Mouse (Mus musculus): Measurements from ENCODE around the gene Hrasls5.

The Hrasls5 gene

DNA sequence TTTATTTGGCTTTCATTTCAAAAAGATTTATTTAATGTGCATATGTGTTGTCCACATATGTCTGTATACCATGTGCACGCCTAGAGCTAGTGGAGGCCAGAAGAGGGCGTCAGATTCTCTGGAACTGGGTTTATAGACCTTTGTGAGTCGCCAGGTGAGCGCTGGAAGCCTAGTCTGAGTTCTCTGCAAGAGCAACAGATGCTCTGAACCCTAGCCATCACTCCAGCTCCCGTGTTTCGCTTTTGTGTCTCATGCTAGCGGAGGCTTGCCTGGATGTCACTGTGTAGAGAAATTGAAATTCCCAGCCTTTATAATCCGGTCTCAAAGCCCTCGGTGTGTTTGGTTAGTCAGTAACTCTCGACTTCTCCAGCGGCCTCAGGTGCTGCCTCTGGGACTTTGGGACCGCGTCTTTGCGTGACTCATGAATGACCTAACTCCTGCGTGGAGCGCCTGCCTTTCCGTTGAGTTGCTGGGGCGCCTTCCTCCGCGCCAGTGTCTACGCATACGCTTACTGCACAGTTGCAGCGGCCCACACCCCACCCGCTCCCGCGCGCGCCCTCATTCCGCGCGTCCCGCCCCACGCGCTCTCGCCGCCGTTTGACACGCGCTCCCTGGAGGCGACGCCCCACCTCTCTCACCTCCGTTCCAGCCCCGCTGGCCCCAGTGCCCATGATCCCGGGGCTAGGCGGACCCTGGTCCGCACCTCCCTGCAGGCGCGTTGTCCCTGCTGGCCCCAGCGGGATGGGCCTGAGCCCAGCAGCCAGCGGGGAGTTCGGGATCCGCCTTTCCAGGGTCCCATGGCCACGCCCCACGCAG, at the start of gene Hrasls5:
Gene Hrasls5 (plus strand): TSS at position 600 of the 816 bp plus-strand sequence.
- peak; percentile 35 for DNase-seq

DNA sequence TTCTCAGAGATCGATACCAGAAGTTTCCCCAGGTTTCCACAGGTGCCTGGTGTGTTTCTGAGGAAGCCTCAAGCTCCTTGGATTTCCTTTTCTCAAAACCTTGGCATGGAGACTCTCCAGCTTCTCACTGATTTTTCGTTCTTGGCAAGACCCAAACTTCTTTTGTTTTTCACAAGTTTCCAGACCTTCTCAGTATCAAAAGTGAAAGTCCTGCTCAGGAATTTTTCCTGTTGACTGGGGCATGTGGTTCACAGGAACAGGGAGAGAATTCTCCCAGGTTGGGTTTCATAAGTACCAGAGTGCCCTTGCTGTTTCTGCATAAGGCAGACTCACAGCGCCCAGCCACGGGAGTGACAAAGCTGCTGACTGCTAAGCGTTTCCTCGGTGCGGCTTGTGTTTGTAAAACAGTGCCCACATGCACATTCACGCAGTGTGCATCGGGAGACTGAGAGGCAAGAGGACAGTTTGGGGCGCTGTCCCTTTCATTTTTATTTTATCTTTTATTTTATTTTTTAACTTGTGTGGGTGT, 49.7 kb upstream of the Hrasls5 start:
- no peak for DNase-seq

- DNase-seq: no peak
These were observed 48.7 kb upstream of the Hrasls5 start for GRCm38 (mm10) chr19:7563676-7564075.

GRCm38 (mm10) chr19:7564457-7564856, 47.9 kb upstream of the Hrasls5 start:
- no peak for DNase-seq

DNA sequence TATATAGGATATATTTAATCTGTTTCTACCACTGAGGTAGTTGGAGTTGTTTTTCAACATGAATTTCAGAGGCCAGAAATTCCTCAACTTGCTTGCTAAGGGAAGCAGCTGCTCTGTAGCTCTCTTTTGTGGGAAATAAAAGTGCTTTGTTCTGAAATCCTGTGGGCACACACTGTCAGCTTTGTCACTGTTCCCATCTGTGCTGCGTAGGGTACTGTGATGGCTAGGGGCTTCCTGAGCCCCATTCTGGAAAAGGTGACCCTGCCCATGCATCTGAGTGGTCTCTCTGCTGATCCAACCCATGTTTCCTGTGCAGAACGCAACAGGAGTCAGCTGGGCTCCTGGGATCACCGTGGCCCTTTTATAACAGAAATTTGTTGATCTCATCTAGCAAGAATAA, 45.5 kb upstream of the Hrasls5 start:
- peak; percentile 75 for DNase-seq

DNA sequence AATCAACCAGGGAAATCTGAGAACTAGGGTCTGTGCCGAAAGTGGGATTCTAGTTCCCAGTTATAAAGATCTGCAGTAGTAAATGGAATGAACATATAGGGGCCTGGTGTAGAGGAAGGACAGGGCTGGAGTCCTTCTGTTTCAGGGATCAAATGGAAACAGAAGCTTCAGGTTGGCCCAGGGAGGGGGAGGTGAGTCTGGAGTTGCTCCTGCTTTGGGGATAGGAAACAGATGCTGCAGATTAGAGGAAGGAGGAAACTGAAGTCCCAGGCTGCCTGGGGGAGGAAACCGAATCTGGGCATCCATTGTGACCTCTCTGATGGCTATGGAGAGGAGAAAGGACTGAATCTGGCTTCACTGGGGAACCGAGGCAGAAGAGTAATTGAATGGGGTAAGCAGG, 44.0 kb upstream of the Hrasls5 start:
- DNase-seq: no peak

GRCm38 (mm10) chr19:7569650-7570049, 42.7 kb upstream of the Hrasls5 start:
- no peak for DNase-seq

DNA sequence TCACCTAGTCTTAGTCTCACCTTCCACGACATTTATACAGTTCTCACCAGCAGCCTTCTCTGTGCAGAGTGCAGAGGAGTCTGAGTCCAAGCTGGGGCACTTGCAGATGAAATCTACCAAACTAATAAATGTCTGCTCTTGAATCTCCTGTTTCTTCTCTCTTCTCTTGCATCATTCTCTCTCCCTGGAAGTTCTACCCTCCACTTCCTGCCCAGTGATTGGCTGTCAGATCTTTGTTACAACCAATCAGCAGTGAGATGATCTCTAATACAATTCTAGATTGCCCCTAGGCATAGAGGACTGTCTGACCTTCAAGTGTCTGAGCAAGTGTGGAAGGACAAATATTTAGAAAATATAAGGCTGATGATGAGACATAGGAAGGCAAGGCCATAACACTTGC, 36.2 kb upstream of the Hrasls5 start:
- no peak for DNase-seq

- no peak for DNase-seq
These were observed 34.6 kb upstream of the Hrasls5 start for GRCm38 (mm10) chr19:7577710-7578109.

- DNase-seq: no peak
These were observed 31.3 kb upstream of the Hrasls5 start for GRCm38 (mm10) chr19:7581042-7581441.

DNA sequence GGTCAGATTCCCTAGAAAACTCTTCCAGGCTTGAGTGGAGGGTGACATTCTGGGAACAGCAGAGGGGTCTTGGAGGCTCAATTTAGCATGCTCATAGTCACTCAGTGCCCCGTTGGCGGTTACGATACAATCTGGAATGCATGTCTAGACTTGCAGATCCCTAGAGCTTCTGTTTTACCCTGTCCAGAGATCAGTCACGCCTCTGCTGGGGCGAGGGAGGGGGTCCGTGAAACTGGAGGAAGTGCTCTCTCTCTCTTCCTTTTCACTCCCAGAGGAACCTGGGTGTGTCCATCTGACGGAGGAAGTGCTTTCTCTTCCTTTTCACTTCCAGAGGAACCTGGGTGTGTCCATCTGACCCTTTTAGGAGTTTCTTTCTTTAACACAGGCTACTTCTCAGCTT, 29.2 kb upstream of the Hrasls5 start:
- no peak for DNase-seq

DNA sequence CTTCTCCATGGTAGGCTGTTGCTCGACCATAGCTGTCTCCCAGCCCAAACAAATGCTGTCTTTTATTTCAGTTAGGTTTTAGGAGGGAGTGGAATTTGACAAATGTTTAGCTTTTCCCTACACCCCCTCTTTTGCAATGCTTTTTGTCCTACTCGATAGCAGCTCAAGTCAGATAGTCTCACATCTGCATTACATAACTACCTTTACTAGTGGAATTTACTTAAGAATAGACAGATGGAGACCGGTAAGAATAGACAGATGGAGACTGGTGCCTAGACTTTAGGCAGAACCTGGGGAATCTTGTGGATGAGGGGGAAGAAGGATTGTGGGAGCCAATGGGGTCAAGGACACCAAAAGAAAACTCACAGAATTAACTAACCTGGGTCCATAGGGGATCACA, 28.7 kb upstream of the Hrasls5 start:
- DNase-seq: no peak

GRCm38 (mm10) chr19:7585279-7585678, 27.1 kb upstream of the Hrasls5 start:
- peak; percentile 38 for DNase-seq

DNA sequence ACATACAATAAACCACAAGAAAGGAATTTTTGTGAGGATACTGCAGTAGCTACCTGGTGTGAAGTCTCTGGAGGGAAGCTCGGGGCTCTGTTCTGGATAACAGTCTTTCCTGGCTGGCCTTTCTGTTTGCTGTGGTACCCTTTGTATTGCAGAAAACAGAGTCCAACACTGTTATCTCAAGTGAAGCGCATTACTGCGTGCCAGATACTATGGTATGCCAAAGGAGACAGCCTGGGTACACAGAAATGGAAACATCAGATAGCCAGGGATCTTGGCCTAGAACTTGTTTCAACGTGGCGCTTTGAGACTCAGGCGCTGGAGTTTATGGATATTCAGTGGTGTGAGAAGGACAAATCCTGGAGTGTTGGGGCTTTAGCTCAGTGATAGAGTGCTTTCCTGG, 26.6 kb upstream of the Hrasls5 start:
- no peak for DNase-seq

DNA sequence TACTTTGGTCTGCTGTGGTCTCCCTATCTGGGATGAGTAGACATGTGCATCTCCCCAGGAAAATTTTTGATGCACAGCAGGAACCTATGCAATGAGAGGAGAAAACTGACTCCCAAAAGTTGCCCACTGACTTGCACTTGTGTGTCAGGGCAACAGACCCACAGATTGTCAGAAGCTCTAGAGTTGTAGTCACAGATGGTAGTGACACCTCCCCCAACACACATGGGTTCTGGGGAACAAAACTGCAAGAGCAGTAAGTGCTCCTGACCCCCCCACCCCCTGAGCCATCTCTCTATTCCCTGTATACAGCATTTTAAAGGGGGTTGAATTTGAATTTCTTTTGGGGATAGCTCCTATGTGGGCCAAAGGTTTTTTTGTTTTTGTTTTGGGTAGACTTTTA, 21.5 kb upstream of the Hrasls5 start:
- DNase-seq: peak; percentile 51

- no peak for DNase-seq
These were observed 20.3 kb upstream of the Hrasls5 start for GRCm38 (mm10) chr19:7592018-7592417.

GRCm38 (mm10) chr19:7595534-7595933, 16.8 kb upstream of the Hrasls5 start:
- DNase-seq: peak; percentile 45

DNA sequence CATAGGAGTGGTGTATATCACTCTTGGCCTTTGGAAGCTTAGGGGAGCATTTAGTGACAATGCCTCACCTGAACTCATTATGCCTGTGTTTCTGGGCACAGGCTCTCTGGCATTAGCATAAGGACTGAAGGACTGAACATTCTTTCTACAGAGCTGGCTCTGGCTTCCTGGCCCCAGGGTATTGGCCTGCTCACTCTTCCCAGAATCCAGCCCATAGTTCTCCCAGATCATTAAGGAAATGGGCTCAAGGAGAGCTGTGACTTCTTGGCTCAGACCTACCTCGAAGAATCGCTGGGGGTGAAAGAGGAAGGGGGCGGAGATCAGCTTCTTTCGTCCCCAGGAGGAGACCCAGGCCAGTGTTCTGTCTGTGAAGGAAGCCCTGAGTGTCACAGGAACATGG, 13.9 kb upstream of the Hrasls5 start:
- DNase-seq: no peak

DNA sequence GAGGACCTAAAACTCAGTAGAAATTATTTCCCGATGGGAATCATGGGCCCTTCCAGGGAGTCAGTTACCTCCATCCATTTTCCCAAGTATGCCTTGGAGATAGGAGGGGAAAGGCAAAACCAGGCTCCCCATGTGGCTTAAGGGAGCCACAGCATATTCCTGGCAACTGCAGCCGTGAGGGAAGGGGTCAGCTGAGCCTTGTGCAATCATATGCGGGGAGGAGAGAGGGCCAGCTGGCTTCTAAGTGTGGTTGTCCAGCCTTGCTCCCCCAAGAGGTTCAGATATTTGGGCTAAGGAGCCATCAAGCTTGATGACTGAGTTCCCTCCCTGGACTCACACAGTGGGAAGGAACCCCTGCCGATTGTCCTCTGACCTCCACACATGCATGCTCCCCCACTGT, 10.8 kb upstream of the Hrasls5 start:
- DNase-seq: no peak

DNA sequence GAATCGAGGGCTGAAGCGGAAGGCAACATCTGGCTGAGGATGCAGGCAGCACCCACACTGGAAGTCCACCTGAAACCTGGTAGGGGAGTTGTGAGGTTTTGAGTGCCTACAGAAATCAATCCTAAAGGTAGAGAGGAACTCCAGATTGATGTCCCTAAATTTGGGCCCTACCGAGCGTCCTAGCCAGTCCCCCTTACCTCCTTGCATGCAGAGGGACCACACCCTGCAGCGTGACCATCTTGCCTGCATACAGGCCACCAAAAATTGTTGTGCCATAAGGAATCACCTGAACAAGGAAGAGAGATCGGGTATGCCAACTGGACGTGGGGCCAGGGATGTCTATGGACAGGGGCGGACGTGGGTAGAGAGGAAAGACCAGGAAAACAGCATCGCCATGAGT, 8.2 kb upstream of the Hrasls5 start:
- DNase-seq: no peak

DNA sequence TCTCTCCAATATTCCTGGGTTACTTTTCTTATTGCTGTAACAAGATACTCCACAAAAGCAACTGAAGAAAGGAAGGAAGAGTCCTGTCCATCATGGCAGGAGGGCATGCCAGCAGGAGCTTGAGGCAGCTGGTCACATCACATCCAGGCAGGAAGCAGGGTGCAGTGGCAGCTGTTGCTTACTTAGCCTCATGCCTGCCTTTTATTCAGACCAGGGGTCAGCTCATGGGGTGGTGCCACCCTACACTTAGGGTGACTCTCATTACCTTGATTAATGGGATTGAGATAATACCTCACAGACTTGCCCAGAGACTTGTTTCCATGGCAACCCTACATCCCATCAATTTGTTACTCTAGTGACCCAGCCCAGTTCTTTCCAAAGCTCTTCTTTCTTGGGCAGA, 7.3 kb upstream of the Hrasls5 start:
- no peak for DNase-seq

DNA sequence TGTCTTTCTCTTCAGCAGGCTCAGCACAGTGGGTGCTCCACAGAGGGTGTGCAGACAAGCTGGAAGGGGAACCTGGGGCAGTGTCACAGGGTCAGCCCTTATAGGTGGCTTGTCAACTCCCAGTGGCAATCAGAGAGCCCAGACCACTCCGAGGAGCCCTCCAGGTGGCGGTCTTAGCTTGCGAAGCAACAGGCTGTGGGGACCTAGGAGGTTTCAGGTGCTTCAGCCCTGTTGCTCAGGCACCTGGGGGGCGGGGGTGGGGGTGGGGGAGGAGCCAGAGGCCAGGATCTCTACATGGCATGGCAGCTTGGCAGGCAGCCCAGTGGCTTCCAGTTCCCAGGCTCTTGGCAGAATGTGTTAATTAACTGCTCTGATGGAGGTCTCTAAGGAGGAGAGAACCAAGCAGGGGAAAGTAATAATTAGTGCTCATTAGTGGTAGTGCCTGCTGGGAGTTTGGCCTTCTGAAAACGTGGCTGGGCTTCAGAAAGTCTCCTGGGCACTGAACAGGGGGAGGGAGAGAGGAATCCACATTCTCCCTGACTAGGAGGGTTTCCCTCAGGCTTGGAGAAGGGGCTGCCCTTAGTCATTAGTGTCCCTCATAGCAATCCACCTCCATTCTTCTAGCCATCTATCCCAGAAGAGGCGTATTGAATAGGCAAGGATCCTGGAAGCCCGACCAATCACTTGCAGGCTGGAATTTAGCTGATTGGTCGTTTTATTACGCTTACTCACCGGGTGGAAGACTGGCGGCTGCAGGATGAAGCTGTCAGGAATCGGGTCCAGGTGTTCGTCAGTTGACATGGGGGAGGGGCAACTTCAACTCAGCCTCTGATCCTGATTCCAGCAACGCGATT, 6.2 kb upstream of the Hrasls5 start:
- peak; percentile 74 for DNase-seq

GRCm38 (mm10) chr19:7606801-7607689, 5.3 kb upstream of the Hrasls5 start, which contains the start of gene Lgals12:
TSS of gene Lgals12 (minus strand) at chr19:7607193.
- DNase-seq: no peak
